Mouse (Mus musculus) embryonic facial prominence, embryonic 11.5 days (tissue): ENCODE data around the gene Pex3. TPM values are rescaled to one million over a fixed set of nuclear protein-coding genes. Genes with fewer than 3 reads are reported as not detected.
A peak's percentile ranks its signal among the peaks of the same experiment; 100 is the strongest.

ENCODE experiments used
- ATAC-seq: fragments of 200-750 bp; cut with Nextera tagmentation; replicated peaks from 2 replicates; pipeline ENCODE4 v1.8.0; 2017; ENCODE audit warnings: low read depth; ENCODE audit not compliant: insufficient number of reproducible peaks, low FRiP score, low TSS enrichment
- DNase-seq: peaks from one replicate; pipeline ENCODE4 v3.0.0-alpha.2; 2015; ENCODE audit warnings: low spot score
- H3K27ac ChIP-seq: fragments of 300-500 bp; sonication (generic); replicated peaks from 2 replicates; pipeline ENCODE4 v1.5.1; 2014; ENCODE audit warnings: mild to moderate bottlenecking, low read depth, low read length, control low read depth
- H3K27me3 ChIP-seq: fragments of 300-500 bp; sonication (generic); 2 replicates; pipeline ENCODE4 v1.6.1; 2014; ENCODE audit warnings: mild to moderate bottlenecking, low read length, moderate library complexity, mixed read lengths; ENCODE audit not compliant: control insufficient read depth, insufficient read depth
- H3K36me3 ChIP-seq: fragments of 300-500 bp; sonication (generic); replicated peaks from 2 replicates; pipeline ENCODE4 v1.6.1; 2014; ENCODE audit warnings: low read depth, mild to moderate bottlenecking, low read length, moderate library complexity, mixed read lengths; ENCODE audit not compliant: control insufficient read depth, insufficient read depth
- H3K4me1 ChIP-seq: fragments of 300-500 bp; sonication (generic); 2 replicates; pipeline ENCODE4 v1.6.1; 2014; ENCODE audit warnings: low read length, mixed read lengths; ENCODE audit not compliant: control insufficient read depth, insufficient read depth
- H3K4me2 ChIP-seq: fragments of 300-500 bp; sonication (generic); 2 replicates; pipeline ENCODE4 v1.6.1; 2014; ENCODE audit warnings: low read depth, mild to moderate bottlenecking, control low read depth, low read length, moderate library complexity
- H3K4me3 ChIP-seq: fragments of 300-500 bp; sonication (generic); 2 replicates; pipeline ENCODE4 v1.5.1; 2014; ENCODE audit warnings: low read depth, low read length, control low read depth
- H3K9ac ChIP-seq: fragments of 300-500 bp; sonication (generic); replicated peaks from 2 replicates; pipeline ENCODE4 v1.6.1; 2014; ENCODE audit warnings: mild to moderate bottlenecking, control low read depth, low read length
- H3K9me3 ChIP-seq: fragments of 300-500 bp; sonication (generic); replicated peaks from 2 replicates; pipeline ENCODE4 v1.6.1; 2016; ENCODE audit warnings: mild to moderate bottlenecking, low read length, inconsistent platforms, mixed read lengths; ENCODE audit not compliant: control insufficient read depth
- WGBS: fragments of 180-500 bp; shearing (Covaris S2); extraction: QIAGEN DNeasy Blood & Tissue Kit; methylation state at CpG from one replicate; pipeline ENCODE4 v1.1.7; 2014; 5-methylcytosine and 5-hydroxymethylcytosine counted together
- polyA plus RNA-seq: library from polyadenylated mRNA; unstranded; fragments of >200 nt; fragmentation: Nextera tagmentation; extraction: Ambion mirVana; gene quantifications from 2 replicates; pipeline ENCODE4 v1.2.1, GENCODE M21; 2014

Gene Pex3
- polyA plus RNA-seq, result 28.4 and 30.2 TPM in 2 replicates

DNA sequence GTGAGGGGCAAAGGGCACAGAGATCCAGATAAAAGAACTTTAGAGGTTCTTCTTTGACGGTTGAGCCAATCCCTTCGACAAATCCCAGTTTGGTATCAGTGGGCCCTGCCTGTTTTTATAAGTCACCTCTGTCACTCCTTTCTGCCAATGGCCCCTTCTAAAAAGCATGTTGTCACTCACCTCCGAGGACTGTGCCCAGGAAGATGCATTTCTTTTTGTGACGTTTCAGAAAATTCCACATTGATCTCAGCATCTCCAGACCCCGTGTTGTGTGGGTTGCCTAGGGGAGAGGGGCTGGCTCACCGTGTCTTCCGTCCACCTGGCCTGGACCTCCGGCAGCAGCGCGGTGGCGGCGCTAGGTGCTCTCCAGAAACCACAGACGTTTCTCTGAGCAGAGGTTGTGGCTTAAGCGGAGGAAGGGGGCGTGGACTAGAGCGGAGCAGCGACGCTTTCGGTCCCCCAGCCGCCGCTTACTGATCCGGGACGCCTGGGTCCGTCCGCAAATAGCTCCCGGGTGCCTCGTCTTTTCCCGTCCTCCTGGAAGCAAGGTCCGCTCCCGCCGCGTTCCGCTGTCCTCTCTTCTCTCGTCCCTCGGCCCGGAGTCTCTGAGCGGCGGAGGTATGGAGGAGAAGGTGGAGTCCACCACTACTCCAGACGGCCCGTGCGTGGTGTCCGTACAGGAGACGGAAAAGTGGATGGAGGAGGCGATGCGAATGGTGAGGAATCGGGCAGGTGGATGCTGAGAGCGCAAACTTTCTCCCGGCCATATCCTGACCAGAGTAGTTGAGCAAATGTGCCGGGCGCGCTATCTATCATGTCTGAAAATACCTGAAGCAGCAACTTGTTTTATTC is at the start of gene Pex3, which contains the start of gene Adat2:
Pex3 (minus strand) TSS at position 497 of the 852 bp plus-strand sequence.
Adat2 (plus strand) TSS at position 249 of the 852 bp plus-strand sequence.
- Histone ChIP-seq H3K4me1 (no peaks in the 10 kb centered on the region), H3K4me2 (peak within 1 kb of the TSS; percentile 62), H3K9me3 (no peaks in the 10 kb centered on the region), H3K36me3 (no peaks in the 10 kb centered on the region), H3K4me3 (peak within 1 kb of the TSS; percentile 65), H3K9ac (peak within 1 kb of the TSS; percentile 76), H3K27ac (peak within 1 kb of the TSS; percentile 20; the same call in 1 of the 2 replicates), H3K27me3 (no peaks in the 10 kb centered on the region)
- under 1% methylated on average over 51 of the region's 51 CpGs for WGBS
- ATAC-seq, result peak; percentile 97
- DNase-seq, result peak; percentile 93

DNA sequence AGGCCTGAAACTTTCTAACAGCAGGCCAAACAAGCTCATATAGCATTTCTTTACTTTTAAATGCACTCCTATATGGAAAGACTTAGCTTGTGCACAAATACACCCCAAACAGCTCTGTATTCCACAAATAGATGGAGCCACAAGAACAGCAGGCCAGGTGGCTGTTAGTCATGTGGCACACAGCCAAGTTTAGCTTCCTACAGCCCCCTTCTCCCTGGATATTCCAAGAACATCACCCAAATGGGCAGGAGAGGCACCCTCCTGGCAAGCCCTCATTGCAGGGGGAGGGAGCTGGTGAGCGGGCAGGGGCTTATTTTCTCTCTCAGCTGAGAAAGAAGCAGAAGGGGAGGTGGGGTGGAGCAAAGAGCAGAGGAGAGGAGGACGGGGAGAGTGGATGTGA is 48.0 kb upstream of the Pex3 start:
- no peaks in the 10 kb centered on the region for H3K9me3 ChIP-seq
- H3K4me1 ChIP-seq, result no peaks in the 10 kb centered on the region
- DNase-seq, result no peak
- H3K9ac ChIP-seq, result no peak overlapping the region
- no peak overlapping the region for H3K27ac ChIP-seq
- no peak overlapping the region for H3K4me3 ChIP-seq
- H3K27me3 ChIP-seq, result no peaks in the 10 kb centered on the region
- no peak overlapping the region for H3K4me2 ChIP-seq
- 63% methylated on average over 2 of the region's 2 CpGs for WGBS
- no peak for ATAC-seq
- H3K36me3 ChIP-seq, result no peaks in the 10 kb centered on the region

DNA sequence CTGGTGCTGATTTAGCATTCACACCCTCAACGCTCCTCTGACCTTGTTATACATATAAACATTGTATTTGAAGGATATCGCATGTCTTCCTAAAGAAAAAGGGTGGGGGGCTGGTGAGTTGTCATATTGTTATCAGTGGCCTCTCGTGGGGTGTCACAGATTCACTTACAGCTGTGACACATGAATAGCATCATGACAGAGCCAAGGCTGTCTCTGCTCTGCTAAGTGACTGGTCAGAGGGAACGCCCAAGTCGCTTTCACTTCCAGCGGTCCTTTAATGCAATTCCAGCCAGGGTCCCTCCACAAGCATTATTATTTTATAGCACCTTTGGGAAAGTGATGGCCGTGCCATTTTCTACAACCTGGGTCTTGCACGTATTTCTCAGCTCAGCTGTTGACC is 44.5 kb upstream of the Pex3 start:
- DNase-seq, result no peak
- Histone ChIP-seq H3K27me3 (no peaks in the 10 kb centered on the region), H3K36me3 (no peaks in the 10 kb centered on the region), H3K4me2 (no peak overlapping the region), H3K4me1 (no peaks in the 10 kb centered on the region), H3K27ac (no peak overlapping the region), H3K9me3 (no peaks in the 10 kb centered on the region), H3K4me3 (no peak overlapping the region), H3K9ac (no peak overlapping the region)
- ATAC-seq, result no peak
- WGBS, result 77% methylated on average over 8 of the region's 8 CpGs

DNA sequence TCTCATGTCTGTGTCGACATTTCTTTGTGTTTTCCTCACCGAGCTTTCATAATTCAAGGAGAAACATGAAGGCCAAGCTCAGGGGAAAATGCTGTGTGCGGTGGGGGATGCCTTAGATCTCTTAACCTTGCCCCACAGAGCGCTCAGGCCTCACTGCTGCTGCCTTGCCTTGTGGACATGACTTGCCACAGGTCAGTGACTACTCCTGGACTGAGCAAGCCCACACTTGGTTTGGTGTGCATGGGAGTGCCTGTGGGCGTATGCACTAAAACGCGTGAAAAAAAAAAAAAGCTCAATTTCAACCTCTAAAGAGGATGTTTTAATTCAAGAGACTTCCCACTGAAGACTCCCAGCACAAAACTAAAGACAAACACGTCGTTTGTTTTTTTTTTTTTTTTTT is 43.9 kb upstream of the Pex3 start:
- no peaks in the 10 kb centered on the region for H3K36me3 ChIP-seq
- H3K27ac ChIP-seq, result no peak overlapping the region
- ATAC-seq (no peak), DNase-seq (no peak)
- H3K9ac ChIP-seq, result no peak overlapping the region
- no peaks in the 10 kb centered on the region for H3K4me1 ChIP-seq
- no peaks in the 10 kb centered on the region for H3K27me3 ChIP-seq
- no peak overlapping the region for H3K4me3 ChIP-seq
- no peak overlapping the region for H3K4me2 ChIP-seq
- no peaks in the 10 kb centered on the region for H3K9me3 ChIP-seq
- 84% methylated on average over 9 of the region's 9 CpGs for WGBS

DNA sequence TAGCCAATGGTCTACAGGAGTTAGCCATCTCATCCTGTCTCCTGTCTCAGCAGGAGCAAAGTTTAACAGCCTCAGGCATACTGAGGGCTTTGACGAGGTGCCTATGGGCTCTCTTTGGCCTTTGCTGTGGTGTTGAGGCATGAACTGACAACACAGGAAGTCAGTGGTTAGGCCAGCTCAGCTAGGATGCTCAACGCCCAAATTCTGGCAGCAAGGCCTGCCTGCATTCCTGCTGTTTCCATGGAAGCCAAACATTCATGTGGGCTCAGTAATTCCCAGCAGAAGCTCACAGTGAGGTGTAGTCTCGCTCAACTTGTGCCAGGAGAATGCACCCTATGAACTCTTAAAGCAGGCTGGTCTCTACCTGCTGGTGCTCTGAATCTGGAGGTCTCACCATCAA is 43.1 kb upstream of the Pex3 start:
- H3K4me2 ChIP-seq, result no peak overlapping the region
- no peak for ATAC-seq
- H3K4me1 ChIP-seq, result no peaks in the 10 kb centered on the region
- DNase-seq, result peak; percentile 3
- H3K27me3 ChIP-seq, result no peaks in the 10 kb centered on the region
- H3K36me3 ChIP-seq, result no peaks in the 10 kb centered on the region
- no peaks in the 10 kb centered on the region for H3K9me3 ChIP-seq
- H3K4me3 ChIP-seq, result no peak overlapping the region
- H3K27ac ChIP-seq, result no peak overlapping the region
- H3K9ac ChIP-seq, result no peak overlapping the region
- WGBS, result 35% methylated on average over 3 of the region's 3 CpGs

DNA sequence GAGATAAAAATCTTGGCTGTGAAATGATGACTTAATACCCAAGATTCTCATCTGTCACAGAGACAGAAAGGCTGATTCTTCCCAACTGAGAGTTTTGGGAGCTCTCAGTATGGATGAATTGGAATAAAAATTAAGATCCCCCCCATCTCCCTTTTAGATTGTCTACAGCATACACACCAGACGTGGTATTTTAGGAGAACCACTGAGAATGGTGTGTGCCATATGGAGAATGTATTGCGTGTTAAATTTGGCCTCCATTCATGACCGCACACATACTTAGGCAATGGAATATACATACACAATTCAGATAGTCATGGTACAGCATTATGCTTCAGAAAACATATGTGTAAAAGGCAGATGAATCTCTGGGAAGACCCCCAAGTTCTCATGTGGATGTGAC is 40.6 kb upstream of the Pex3 start:
- Histone ChIP-seq H3K4me3 (no peak overlapping the region), H3K27ac (no peak overlapping the region), H3K9me3 (no peaks in the 10 kb centered on the region), H3K4me2 (no peak overlapping the region), H3K36me3 (no peaks in the 10 kb centered on the region), H3K9ac (no peak overlapping the region), H3K27me3 (no peaks in the 10 kb centered on the region), H3K4me1 (no peaks in the 10 kb centered on the region)
- 82% methylated on average over 3 of the region's 3 CpGs for WGBS
- ATAC-seq, result no peak
- no peak for DNase-seq

DNA sequence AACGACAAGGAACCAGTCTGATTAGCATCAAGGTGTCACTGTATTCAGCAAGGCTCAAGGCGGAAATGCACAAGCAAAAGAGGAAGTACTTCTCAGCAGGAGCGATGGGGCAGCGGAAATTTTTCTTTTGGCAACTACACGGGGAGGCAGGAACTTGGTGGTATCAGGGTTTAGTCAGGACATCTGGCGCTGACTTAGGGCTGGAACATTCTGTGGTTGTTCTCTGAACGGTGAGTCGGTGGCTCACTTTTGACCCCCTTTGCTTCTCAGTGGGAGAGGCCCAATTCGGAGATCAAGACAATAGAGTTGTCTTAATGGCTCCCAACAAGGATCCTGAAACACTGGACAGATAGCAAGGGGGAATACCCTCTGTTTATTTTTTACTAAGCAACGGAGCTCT is 39.3 kb upstream of the Pex3 start:
- Histone ChIP-seq H3K4me1 (no peaks in the 10 kb centered on the region), H3K27me3 (no peaks in the 10 kb centered on the region), H3K9ac (no peak overlapping the region), H3K4me3 (no peak overlapping the region), H3K36me3 (no peaks in the 10 kb centered on the region), H3K4me2 (no peak overlapping the region), H3K27ac (no peak overlapping the region), H3K9me3 (no peaks in the 10 kb centered on the region)
- WGBS, result 91% methylated on average over 10 of the region's 10 CpGs
- DNase-seq, result no peak
- ATAC-seq, result no peak

DNA sequence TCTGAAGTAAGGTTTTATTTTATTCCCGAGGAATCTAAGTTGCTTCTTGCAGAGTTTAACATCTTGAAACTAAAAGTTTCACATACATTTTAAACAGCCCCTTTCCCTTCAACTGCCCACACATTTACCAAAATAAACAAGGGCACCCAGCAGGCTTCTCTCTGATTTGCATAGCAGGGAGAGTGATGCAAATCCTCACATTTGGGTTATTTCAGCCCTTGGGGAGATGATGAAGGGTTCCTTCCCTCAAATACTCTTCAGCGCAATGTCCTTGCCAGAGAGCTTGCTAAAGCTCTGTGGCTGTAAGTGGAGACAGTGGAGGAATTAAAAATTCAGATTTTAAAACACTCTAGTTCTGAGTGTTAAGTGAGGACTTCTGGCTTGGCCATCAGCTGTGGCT is 35.0 kb upstream of the Pex3 start:
- Histone ChIP-seq H3K27ac (no peak overlapping the region), H3K9ac (no peak overlapping the region), H3K27me3 (no peaks in the 10 kb centered on the region), H3K4me1 (no peaks in the 10 kb centered on the region), H3K36me3 (no peaks in the 10 kb centered on the region), H3K9me3 (no peaks in the 10 kb centered on the region), H3K4me2 (no peak overlapping the region), H3K4me3 (no peak overlapping the region)
- DNase-seq (no peak), ATAC-seq (no peak)
- WGBS, result 74% methylated on average over 2 of the region's 2 CpGs
